Mouse (Mus musculus) embryo, embryonic 10.5 days (tissue): Measurements from ENCODE around the gene Olfr285.

Experiments
- DNase-seq: peaks from one replicate; pipeline ENCODE4 v3.0.0-alpha.2; 2015; ENCODE audit warnings: low spot score

The Olfr285 gene

DNA sequence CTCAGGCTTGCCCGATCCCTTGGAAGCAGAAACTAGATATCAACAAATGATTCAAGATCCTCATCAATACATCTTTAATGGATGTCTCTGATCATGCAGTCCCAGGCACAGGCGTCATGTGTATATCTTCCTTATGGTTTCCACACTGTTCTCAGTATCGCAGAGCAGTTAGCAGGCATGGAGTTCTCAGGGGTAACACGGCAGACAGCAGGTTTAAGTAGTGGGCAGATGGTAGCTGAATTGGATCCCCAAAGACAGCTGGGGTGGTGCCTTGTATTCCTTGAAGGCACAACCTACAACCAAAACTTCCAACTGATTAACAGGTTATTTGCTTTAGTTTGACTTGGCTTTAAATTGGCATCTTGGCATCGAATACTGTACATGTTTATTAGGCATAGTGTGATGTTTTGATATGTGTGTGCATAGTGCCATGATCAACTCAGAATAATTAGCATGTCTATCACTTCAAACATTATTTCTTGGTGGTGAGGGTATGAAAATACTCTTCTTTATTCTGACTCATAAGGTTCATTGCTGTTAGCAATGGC is at the start of gene Olfr285:
Gene Olfr285 (minus strand): TSS at position 177 of the 548 bp plus-strand sequence.
- no peak for DNase-seq

DNA sequence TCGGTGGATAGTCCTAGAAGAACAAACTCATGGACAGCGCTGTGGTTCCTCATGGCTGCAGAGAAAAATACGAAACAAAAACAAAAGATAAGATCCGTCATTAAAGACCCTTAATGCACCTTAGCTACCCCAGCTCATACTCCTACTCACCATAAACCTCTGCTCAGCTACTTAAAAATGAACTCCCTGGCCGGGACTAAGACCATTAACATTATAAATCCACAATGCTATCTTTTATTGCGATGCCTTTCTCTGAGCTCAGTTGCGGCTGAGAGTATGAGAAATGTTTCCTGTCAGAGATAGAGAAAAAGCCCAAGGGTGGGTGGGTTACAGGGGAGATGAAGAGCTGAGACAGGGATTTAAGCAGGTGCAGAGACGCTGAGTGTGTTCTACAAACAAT is 23.7 kb upstream of the Olfr285 start, which contains the start of gene Olfr284:
Gene Olfr284 (minus strand): TSS at position 101 of the 400 bp plus-strand sequence.
- no peak for DNase-seq

DNA sequence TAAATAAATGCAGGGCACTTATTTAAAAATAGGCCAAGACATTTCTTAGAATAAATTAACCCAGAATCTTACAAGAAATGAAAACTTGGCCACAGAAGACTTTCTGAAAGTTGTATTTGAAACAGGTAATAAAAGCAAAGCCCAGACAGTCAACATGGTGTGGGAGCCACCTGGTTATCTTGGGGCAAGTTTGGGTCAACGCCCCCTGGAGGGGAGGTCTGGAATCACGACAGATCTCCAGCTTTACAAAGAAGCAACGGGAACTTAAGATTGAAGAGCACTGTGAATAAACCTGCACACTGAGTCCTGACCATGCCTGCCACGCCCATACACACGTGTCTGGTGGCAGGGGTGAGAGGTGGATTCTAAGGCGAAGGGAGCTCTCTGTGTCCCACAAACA is 1.4 kb downstream of the Olfr285 start:
- DNase-seq = no peak

DNA sequence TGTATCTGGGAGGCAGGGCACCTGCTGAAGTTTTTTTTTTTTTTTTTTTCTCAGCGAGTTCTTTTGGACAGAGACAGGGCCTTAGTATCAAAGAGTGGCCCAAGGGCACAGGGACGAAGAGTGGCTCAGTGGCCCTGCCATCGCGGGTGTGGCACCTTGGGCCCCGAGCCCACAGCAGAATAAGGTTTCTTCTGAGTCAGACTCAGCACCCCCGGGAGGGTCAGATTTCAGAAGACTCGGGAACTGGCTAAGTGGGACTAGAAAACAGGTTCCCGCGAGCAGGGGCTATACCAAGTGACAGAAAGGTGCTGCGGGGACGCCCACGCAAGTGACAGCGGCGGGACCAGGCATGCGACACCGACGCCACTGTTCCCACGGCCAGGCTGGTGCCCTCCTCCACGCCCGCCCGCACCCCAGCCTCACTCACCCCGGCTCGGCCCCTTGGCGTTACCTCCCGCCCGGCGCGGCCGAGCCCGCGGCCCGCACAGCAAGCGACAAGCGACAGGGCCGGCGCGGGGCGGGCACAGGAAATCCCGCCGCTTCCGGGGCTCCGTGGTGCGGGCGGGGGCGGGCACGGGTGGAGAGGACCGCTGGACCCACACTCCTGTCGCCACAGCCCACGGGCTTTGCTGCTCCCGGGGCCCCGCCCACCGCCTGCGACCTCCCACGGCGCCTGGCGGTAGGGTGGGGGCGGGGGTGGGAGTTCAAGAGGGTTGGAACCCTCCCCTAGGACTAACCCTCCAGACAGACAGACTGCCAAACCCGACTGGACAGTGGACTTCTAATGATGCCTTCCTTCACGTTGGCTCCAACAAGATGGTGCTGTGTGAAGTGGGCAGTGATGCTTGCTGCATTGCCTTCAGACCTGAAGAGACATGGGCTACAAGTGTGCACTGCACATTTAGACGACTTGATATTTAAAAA is 21.3 kb downstream of the Olfr285 start, which contains the start of gene Zfp641:
Gene Zfp641 (minus strand): TSS at position 534 of the 924 bp plus-strand sequence.
- peak; percentile 26 for DNase-seq

DNA sequence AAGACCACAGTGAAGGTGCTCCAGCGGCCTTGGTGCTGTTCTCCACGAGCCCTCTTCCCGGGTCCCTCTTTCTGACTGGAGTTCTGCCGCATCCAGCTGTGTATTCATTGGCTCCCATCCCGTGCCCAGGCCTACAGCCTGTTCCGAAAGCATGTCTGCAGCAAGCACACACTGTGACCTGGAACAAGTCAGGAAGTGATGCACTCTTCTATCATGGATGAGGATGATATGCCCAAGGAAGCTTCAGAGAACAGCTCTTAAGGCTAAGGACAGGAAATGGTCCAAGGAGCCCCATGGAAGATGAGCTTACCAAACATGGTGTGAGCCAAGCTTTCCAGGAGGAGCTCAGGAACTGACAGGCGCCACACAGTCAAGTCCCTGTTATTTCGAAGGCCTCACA is 23.5 kb downstream of the Olfr285 start:
- no peak for DNase-seq

DNA sequence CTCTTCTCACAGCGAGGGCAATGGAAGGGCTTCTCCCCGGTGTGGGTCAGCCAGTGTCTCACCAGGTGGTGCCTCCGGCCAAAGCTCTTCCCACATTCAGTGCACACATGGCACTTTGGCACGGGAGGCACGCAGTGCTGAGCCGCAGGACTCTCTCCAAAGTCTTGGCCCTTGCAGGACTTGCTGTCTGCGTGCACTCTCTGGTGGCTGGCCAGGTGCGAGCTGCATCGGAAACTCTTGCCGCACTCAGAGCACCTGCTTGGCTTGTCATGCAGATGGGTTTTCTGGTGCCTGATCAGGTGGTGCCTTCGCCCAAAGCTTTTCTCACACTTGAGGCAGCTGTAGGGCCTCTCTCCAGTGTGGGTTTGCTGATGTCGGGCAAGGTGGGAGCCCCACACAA is 28.6 kb downstream of the Olfr285 start:
- DNase-seq = no peak

DNA sequence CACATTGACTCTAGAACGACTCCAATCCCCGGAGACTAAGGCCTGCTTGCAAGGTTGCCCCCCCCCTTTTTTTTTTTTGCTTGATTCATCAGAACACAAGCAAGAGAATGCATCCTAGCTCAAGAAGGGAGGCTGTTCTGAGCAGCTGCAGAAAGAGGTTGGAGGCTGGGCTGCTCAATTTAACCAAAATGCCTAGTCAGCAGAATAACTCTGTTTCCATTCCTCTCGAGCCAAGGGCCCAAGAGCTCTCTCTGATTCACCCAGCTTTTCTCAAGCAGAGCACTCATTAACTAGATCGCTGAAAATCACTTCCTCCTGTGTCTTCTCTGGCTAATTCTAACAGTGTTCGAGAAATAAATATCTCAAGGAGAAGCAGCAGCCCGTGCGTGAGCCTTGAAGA is 30.7 kb downstream of the Olfr285 start:
- no peak for DNase-seq
